Mouse (Mus musculus) heart, embryonic 16.5 days (tissue): ENCODE results near the gene Prune1. TPM values are rescaled to one million over a fixed set of nuclear protein-coding genes. Genes with fewer than 3 reads are reported as not detected.

Experiments
- ATAC-seq: fragments of 200-750 bp; cut with Nextera tagmentation; replicated peaks from 2 replicates; pipeline ENCODE4 v1.8.0; 2017; ENCODE audit warnings: moderate number of reproducible peaks; ENCODE audit not compliant: insufficient read depth, low FRiP score; ENCODE audit errors: extremely low read depth
- H3K27ac ChIP-seq: fragments of 300-500 bp; sonication (generic); 2 replicates; pipeline ENCODE4 v1.5.1; 2014; ENCODE audit warnings: mild to moderate bottlenecking, low read length, control low read depth, moderate library complexity
- H3K27me3 ChIP-seq: fragments of 300-500 bp; sonication (generic); 2 replicates; pipeline ENCODE4 v1.6.1; 2014; ENCODE audit warnings: low read length, mixed read lengths; ENCODE audit not compliant: control insufficient read depth, insufficient read depth
- H3K36me3 ChIP-seq: fragments of 300-500 bp; sonication (generic); 2 replicates; pipeline ENCODE4 v1.6.1; 2014; ENCODE audit not compliant: control insufficient read depth, insufficient read depth
- H3K4me1 ChIP-seq: fragments of 300-500 bp; sonication (generic); 2 replicates; pipeline ENCODE4 v1.6.1; 2014; ENCODE audit warnings: low read length, mixed read lengths; ENCODE audit not compliant: control insufficient read depth, insufficient read depth
- H3K4me2 ChIP-seq: fragments of 300-500 bp; sonication (generic); 2 replicates; pipeline ENCODE4 v1.6.1; 2014; ENCODE audit warnings: low read depth, mild to moderate bottlenecking, control low read depth, low read length
- H3K4me3 ChIP-seq: fragments of 300-500 bp; sonication (generic); 2 replicates; pipeline ENCODE4 v1.5.1; 2014; ENCODE audit warnings: mild to moderate bottlenecking, control low read depth, low read length
- H3K9ac ChIP-seq: fragments of 300-500 bp; sonication (generic); 2 replicates; pipeline ENCODE4 v1.6.1; 2014; ENCODE audit warnings: low read length, control low read depth
- H3K9me3 ChIP-seq: fragments of 300-500 bp; sonication (generic); replicated peaks from 2 replicates; pipeline ENCODE4 v1.6.1; 2016; ENCODE audit warnings: low read length; ENCODE audit not compliant: control insufficient read depth
- WGBS: fragments of 180-500 bp; shearing (Covaris S2); extraction: QIAGEN DNeasy Blood & Tissue Kit; methylation state at CpG from one replicate; pipeline ENCODE4 v1.1.7; 2014; 5-methylcytosine and 5-hydroxymethylcytosine counted together
- polyA plus RNA-seq: library from polyadenylated mRNA; unstranded; fragments of >200 nt; fragmentation: Nextera tagmentation; extraction: Ambion mirVana; gene quantifications from 2 replicates; pipeline ENCODE4 v1.2.1, GENCODE M21; 2015

Gene Prune1
- 28.1 and 31.4 TPM in 2 replicates for polyA plus RNA-seq

DNA sequence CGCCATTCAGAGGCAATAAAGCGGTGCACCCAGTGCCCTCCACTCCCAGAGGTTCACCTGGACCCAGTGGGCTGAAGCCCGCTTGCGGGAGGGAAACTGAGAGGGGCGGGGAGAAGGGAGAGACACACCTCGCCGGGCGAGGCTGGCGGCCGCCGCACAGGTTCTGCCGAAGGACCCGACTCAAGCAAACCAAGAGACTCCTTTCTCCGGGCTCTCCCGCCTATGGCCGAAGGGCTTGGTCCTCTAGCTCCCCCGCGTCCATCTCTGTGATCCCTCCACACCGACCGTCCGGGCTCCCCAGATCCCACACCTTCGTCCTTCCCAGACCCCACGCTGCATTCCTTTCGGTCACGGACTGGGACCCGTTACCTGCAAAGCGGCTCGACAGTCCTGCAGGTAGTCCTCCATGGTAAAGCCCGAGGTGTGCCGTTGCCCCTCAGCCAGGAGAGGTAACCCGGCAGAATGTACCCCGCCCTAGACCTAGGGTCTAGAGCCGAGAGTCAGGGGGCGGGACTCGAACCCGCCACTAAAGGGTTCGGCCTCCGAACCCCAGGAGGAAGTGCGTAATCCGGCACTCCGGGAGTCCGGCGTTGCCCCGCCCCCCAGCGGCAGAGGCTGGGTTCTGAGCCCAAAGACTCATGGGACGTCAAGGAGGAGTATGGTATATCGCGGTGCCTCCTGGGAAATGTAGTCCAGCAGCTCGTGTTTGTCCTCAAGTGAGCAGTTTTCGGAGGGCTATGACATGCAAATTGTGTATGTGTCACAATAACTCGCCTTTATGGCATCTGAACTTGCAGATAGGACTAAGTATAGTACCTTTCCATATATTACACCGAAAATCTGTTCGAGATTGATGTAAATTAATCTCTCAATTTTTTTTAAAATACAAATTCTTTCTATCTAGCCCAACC is at the start of gene Prune1, which contains the start of gene Mindy1:
Prune1 (minus strand) TSS at position 861 of the 911 bp plus-strand sequence.
Mindy1 (plus strand) TSS at position 130 of the 911 bp plus-strand sequence.
- peaks cover 28% of the 10 kb centered on the region for H3K4me1 ChIP-seq
- peak within 1 kb of the TSS; percentile 92 for H3K27ac ChIP-seq
- H3K4me3 ChIP-seq, result peak within 1 kb of the TSS; percentile 84
- peak within 1 kb of the TSS; percentile 95 for H3K9ac ChIP-seq
- no peaks in the 10 kb centered on the region for H3K27me3 ChIP-seq
- ATAC-seq, result peak; percentile 86
- 0% methylated on average over 53 of the region's 53 CpGs for WGBS
- peak within 1 kb of the TSS; percentile 96 for H3K4me2 ChIP-seq
- no peaks in the 10 kb centered on the region for H3K9me3 ChIP-seq
- no peaks in the 10 kb centered on the region for H3K36me3 ChIP-seq

DNA sequence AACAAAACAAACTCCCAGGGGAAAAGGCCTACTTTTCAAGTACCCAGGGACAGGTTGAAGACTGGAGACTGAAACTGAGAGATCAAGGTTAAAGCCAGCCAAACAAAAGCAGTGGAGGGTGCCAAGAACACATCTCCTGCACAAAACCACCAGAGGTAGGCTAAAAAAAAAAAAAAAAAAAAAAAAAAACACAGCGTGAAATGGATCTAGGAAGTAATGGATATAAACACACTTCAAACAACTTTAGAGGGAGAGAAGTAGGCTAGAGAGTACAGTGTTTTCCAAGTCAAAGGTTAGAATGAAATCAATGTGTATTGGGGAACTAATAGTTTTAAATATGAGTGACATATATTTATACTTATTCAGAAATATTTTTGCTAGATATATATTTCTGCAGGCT is 49.7 kb upstream of the Prune1 start:
- WGBS, result 88% methylated on average over 1 of the region's 1 CpGs

DNA sequence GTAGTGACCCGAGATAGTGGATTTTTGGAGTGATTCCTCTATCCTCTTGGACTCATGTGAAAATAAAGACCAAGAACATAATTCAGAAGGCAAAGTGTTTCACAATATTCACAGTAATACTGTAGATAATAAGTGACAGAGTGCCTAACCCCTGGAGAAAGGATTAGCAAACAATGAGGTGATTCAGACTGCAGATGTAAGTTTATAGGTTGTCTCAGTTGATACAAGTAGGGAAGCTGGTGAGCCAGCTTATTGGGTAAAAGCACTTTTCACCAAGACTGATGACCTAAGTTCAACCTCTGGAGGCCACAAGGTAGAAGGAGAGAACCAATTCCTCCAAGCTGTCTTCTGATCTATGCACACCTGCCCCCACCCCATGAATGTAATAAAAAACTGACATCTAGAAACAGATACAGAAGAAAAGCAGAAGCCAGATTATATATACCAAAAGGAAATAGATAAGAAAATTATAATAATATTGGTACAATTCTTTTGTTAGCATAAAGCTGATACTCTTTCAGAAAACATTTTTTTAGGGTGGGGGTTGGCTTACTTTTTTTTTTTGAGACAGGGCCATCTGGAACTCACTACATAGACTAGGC is 47.0 kb upstream of the Prune1 start:
- no peak for ATAC-seq
- Histone ChIP-seq H3K9me3 (no peaks in the 10 kb centered on the region), H3K27me3 (no peaks in the 10 kb centered on the region), H3K36me3 (peaks cover 59% of the 10 kb centered on the region), H3K4me2 (no peak overlapping the region), H3K9ac (no peak overlapping the region), H3K27ac (no peak overlapping the region), H3K4me3 (no peak overlapping the region), H3K4me1 (no peaks in the 10 kb centered on the region)
- 89% methylated on average over 1 of the region's 1 CpGs for WGBS

More for the DNA sequence above, 49.7 kb upstream of the Prune1 start:
- H3K27me3 ChIP-seq, result no peaks in the 10 kb centered on the region
- no peak overlapping the region for H3K4me2 ChIP-seq
- H3K4me3 ChIP-seq, result no peak overlapping the region
- ATAC-seq, result no peak
- no peaks in the 10 kb centered on the region for H3K9me3 ChIP-seq
- no peak overlapping the region for H3K9ac ChIP-seq
- no peak overlapping the region for H3K27ac ChIP-seq
- peaks cover 46% of the 10 kb centered on the region for H3K36me3 ChIP-seq
- no peaks in the 10 kb centered on the region for H3K4me1 ChIP-seq

DNA sequence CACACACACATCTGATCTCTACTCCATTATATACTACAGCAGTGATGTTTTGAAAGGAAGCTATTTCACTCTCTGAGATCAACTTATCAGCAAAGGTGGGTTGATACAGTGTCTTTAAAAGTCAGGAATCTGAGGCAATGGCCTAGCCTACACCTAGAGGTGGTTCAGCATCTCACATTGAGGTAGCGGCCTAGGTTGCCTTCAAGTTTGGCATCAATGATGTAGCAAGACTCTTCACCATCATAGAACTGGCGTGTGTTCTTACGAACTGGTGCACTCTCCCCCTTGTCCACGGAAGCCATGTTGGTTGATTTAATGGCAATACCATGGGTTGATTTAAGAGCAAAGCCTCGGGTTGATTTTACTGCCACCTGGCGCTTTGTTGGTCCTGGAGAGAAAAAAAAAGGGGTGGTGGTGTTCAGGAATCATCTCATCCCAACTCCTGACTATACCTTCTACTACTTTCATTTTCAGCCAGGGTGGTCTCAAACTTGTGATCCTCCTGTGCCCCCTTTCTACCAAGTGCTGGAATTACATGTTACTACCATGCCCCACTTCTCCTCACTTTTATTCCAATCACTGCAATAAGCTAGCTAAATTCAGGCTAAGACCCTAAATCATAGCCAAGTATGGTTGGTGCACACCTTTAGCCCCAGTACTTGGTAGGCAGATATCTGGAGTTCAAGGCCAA is 42.7 kb upstream of the Prune1 start:
- 93% methylated on average over 6 of the region's 6 CpGs for WGBS
- no peak overlapping the region for H3K27ac ChIP-seq
- H3K4me1 ChIP-seq, result no peaks in the 10 kb centered on the region
- ATAC-seq, result no peak
- H3K36me3 ChIP-seq, result peaks cover 81% of the 10 kb centered on the region
- H3K4me3 ChIP-seq, result no peak overlapping the region
- no peak overlapping the region for H3K4me2 ChIP-seq
- no peaks in the 10 kb centered on the region for H3K9me3 ChIP-seq
- H3K9ac ChIP-seq, result no peak overlapping the region
- H3K27me3 ChIP-seq, result no peaks in the 10 kb centered on the region

DNA sequence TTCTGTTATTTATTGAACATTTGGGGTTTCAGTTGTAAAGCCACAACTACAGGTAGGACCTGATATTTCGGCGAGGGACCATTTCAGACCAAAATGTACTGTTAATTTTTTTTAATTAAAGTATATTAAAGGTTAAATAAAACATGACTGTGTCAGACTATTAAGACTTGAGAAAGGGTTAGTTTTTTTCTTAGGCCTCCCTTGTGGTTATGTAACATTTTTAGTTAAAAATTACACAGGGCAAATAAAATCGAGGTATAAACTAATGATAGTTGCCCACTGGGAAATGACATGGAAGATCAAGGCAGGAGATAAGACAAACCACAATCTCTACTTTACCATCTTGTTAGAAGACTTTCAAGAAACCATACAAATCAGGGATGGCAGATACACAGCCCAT is 41.6 kb upstream of the Prune1 start:
- H3K4me3 ChIP-seq, result no peak overlapping the region
- H3K27me3 ChIP-seq, result no peaks in the 10 kb centered on the region
- H3K4me1 ChIP-seq, result peaks cover 10% of the 10 kb centered on the region
- ATAC-seq, result no peak
- no peak overlapping the region for H3K9ac ChIP-seq
- H3K36me3 ChIP-seq, result peaks cover 75% of the 10 kb centered on the region
- 87% methylated on average over 3 of the region's 3 CpGs for WGBS
- no peaks in the 10 kb centered on the region for H3K9me3 ChIP-seq
- H3K4me2 ChIP-seq, result no peak overlapping the region
- H3K27ac ChIP-seq, result no peak overlapping the region

DNA sequence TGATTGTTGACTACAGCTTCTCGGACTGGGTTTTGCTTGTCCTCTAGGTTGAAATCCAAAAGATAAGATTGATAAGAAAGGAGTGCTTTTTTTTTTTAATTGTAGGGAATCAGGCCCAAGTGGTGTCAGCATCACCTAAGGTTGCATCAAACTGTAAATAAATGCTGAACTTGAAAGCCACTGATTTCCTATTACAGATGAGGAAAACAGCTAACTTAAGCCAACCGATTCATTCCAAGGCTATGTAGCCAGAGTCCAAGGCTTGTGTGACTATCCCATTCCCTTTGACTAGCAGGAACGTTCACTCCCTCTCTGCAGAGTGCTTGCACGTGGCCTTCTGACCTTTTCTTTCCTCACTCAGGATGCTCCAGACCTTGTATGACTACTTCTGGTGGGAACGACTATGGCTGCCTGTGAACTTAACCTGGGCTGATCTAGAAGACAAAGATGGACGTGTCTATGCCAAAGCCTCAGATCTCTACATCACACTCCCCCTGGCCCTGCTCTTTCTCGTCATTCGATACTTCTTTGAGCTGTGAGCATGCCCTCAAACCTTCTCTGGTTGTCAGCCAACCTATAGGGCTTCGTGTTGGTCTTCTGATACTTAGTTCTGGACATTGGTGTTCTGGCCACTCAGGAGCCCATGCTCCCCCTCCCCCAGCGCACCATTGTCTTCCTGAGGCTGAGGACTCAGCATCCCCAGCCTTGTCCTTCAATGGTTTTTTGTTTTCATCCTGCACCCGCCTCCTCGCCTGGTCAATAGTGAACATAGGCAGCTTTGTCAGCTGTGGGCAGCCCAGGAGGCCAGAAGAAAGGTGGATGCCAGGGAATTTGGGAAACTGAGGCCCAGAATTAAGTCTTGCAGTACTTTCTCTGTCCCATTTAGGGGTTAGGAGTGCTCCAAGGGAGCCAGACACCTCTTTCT is 38.1 kb upstream of the Prune1 start:
- H3K4me1 ChIP-seq, result peaks cover 30% of the 10 kb centered on the region
- H3K9ac ChIP-seq, result no peak overlapping the region
- 65% methylated on average over 12 of the region's 12 CpGs for WGBS

DNA sequence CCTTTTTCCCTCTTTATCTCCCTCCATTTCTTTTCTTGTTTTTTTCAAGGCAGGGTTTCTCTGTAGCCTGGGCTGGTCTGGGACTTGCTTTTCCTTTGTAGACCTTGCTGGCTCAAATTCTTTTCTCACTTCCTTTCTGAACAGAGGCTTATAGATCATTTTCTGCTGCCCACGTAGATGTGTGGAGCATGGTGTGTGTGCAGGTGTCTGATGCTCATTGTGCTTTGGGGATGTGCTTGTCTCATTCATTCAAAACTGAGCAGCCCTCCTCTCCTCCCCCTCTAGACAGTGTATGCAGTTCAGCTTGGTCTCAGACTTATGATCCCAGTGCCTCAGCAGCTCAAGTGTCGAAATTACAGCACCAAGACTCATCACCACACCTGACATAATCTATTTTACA is 37.2 kb upstream of the Prune1 start:
- H3K36me3 ChIP-seq, result peaks cover 42% of the 10 kb centered on the region
- no peak for ATAC-seq
- H3K9ac ChIP-seq, result peak overlapping the region; percentile 49
- H3K9me3 ChIP-seq, result no peaks in the 10 kb centered on the region
- H3K4me3 ChIP-seq, result no peak overlapping the region
- WGBS, result 36% methylated on average over 2 of the region's 2 CpGs
- peaks cover 35% of the 10 kb centered on the region for H3K4me1 ChIP-seq
- H3K27me3 ChIP-seq, result no peaks in the 10 kb centered on the region
- H3K27ac ChIP-seq, result peak overlapping the region; percentile 76
- no peak overlapping the region for H3K4me2 ChIP-seq

More for the DNA sequence above, 38.1 kb upstream of the Prune1 start:
- Histone ChIP-seq H3K4me2 (no peak overlapping the region), H3K4me3 (no peak overlapping the region), H3K9me3 (no peaks in the 10 kb centered on the region), H3K27ac (no peak overlapping the region), H3K36me3 (peaks cover 49% of the 10 kb centered on the region), H3K27me3 (no peaks in the 10 kb centered on the region)
- ATAC-seq, result no peak

DNA sequence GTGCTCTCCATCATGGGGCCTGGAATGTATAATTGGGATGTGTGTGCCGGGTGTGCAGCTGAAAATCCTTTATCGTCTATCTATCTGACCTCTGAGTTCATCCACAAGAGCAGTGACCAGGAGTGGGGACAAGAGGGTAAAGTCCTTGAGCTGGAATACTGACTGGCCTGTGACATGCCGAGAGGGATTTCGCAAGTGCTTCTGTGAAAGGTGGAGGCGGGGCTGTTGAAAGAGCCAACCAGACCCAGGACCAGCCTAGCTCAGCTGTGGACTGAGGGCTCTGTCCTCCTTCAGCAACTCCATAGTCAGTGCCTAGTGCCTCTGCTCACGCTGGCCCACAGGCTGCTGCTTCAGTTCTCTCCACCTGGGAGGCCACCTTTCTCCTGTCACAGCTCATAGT is 36.7 kb upstream of the Prune1 start:
- peaks cover 36% of the 10 kb centered on the region for H3K36me3 ChIP-seq
- H3K4me2 ChIP-seq, result peak overlapping the region; percentile 30; the same call in 1 of the 2 replicates
- H3K4me3 ChIP-seq, result 0 out of 2 replicates have a peak overlapping the region, but pooled peaks have one; percentile 10
- ATAC-seq, result no peak
- no peaks in the 10 kb centered on the region for H3K27me3 ChIP-seq
- 24% methylated on average over 6 of the region's 6 CpGs for WGBS
- peak overlapping the region; percentile 76 for H3K27ac ChIP-seq
- peak overlapping the region; percentile 49 for H3K9ac ChIP-seq
- H3K4me1 ChIP-seq, result peaks cover 35% of the 10 kb centered on the region
- no peaks in the 10 kb centered on the region for H3K9me3 ChIP-seq
